Mouse (Mus musculus) ovary, adult 18-20 months (tissue): ENCODE results near the gene Usf3.
A peak's percentile ranks its signal among the peaks of the same experiment; 100 is the strongest.

Source experiments
- DNase-seq: peaks from one replicate; pipeline ENCODE4 v3.0.0; 2022; ENCODE audit warnings: low spot score, mixed read lengths

Usf3 gene

GRCm38 (mm10) chr16:44238835-44239263 is 65.8 kb downstream of the Usf3 start:
- no peak for DNase-seq

- DNase-seq, result no peak
Observed at GRCm38 (mm10) chr16:44240406-44240805, 67.4 kb downstream of the Usf3 start.

- peak; percentile 39 for DNase-seq
Observed at GRCm38 (mm10) chr16:44242633-44243032, 69.6 kb downstream of the Usf3 start.

GRCm38 (mm10) chr16:44243323-44243722 is 70.3 kb downstream of the Usf3 start:
- DNase-seq, result no peak

GRCm38 (mm10) chr16:44249985-44250384 is 76.9 kb downstream of the Usf3 start:
- no peak for DNase-seq

GRCm38 (mm10) chr16:44252735-44253134 is 79.7 kb downstream of the Usf3 start:
- no peak for DNase-seq

- no peak for DNase-seq
Observed at GRCm38 (mm10) chr16:44253797-44254634, 81.0 kb downstream of the Usf3 start.

- no peak for DNase-seq
Observed at GRCm38 (mm10) chr16:44254698-44255097, 81.7 kb downstream of the Usf3 start.

GRCm38 (mm10) chr16:44257476-44257875 is 84.4 kb downstream of the Usf3 start:
- DNase-seq, result no peak

- no peak for DNase-seq
Observed at GRCm38 (mm10) chr16:44264916-44265315, 91.9 kb downstream of the Usf3 start.

- no peak for DNase-seq
Observed at GRCm38 (mm10) chr16:44265562-44265961, 92.5 kb downstream of the Usf3 start.

GRCm38 (mm10) chr16:44268541-44269215 is 95.6 kb downstream of the Usf3 start:
- DNase-seq, result no peak

- no peak for DNase-seq
Observed at GRCm38 (mm10) chr16:44269578-44269977, 96.5 kb downstream of the Usf3 start.

- DNase-seq, result peak; percentile 38
Observed at GRCm38 (mm10) chr16:44270606-44271005, 97.6 kb downstream of the Usf3 start.

GRCm38 (mm10) chr16:44271371-44272038 is 98.5 kb downstream of the Usf3 start:
- DNase-seq, result peak; percentile 32
